Mouse (Mus musculus) forebrain, embryonic 10.5 days (tissue): ENCODE results near the gene Cyfip2. TPM values are rescaled to one million over a fixed set of nuclear protein-coding genes. Genes with fewer than 3 reads are reported as not detected.

Experiments used
- microRNA-seq: library from miRNA; unstranded; fragments of <30 nt; microRNA quantifications from one replicate; pipeline ENCODE4, GENCODE M21; 2017
- polyA plus RNA-seq: library from polyadenylated mRNA; unstranded; fragments of >200 nt; fragmentation: Nextera tagmentation; extraction: Ambion mirVana; gene quantifications from 2 replicates; pipeline ENCODE4 v1.2.1, GENCODE M21; 2016

Gene Cyfip2
- polyA plus RNA-seq, 1 experiment from 2014 or later: 25.0 TPM

Small RNA genes within 50 kb of the gene (microRNA-seq; reads per million reads assigned to microRNA genes)
- gene Mir7239: not detected

Other genes with a start within 250 kb of the Cyfip2 start
- 1.6 and 1.7 TPM in 2 replicates for gene Nipal4, start 146.4 kb downstream of the Cyfip2 start, polyA plus RNA-seq
- gene Fndc9, start 77.3 kb downstream of the Cyfip2 start, polyA plus RNA-seq: 0.43 and 0.66 TPM in 2 replicates
- gene Itk, start 76.7 kb upstream of the Cyfip2 start, polyA plus RNA-seq: not detected in 2 replicates
- gene Fam71b, start 83.7 kb upstream of the Cyfip2 start, polyA plus RNA-seq: not detected in 2 replicates
- 96.8 and 101 TPM in 2 replicates for gene Med7, start 124.1 kb upstream of the Cyfip2 start, polyA plus RNA-seq
- 0.10 TPM in 1 of 2 replicates, not detected in the other for gene Havcr2, start 142.1 kb upstream of the Cyfip2 start, polyA plus RNA-seq
- gene Gm12169, start 211.4 kb upstream of the Cyfip2 start, polyA plus RNA-seq: not detected in 2 replicates